Comparison of ENCODE assay signal across 15 mouse cellular contexts in genomic region chr5:53188608-53189007, GRCm38 (mm10). TPM values are rescaled to one million over a fixed set of nuclear protein-coding genes. Genes with fewer than 3 reads are reported as not detected.
DNase-seq lines count a peak whose midpoint lies in the region; ATAC-seq lines count a peak whose summit lies in the region.
"Had no signal": no experiment of that assay in that cellular context is flagged by ENCODE, and none has a peak within 500 bp of the region (broad histone marks: within the 10 kb centered on the region; RNA-seq: fewer than 3 reads in every experiment).

No protein-coding gene starts in this region.

- DNase-seq in spleen, postnatal 36 days (ENCODE audit: low spot score in 2 of 2) = peak; percentile 14 to 15
- DNase-seq in spleen, postnatal 4 days (ENCODE audit: low spot score in 2 of 2) = no peak
- no peak for DNase-seq in lung, adult 18-20 months
- no peak for DNase-seq in heart, adult 11 months
- no peak for DNase-seq in thymus, postnatal 4 days
- DNase-seq: adrenal gland, postnatal 25 days; B cell, adult 2 months; cerebellum, postnatal 10 days; embryo, embryonic 11 days; heart, postnatal 36 days had no signal

- peak; percentile 72 for ATAC-seq in common myeloid progenitor, adult 5-6 weeks (replicated peaks; ENCODE audit: low read depth, poor library complexity, severe bottlenecking)
- ATAC-seq in megakaryocyte progenitor cell, adult 5-6 weeks (replicated peaks; ENCODE audit: poor library complexity) = peak; percentile 73
- ATAC-seq: CD4-positive, CD25-positive, alpha-beta regulatory T cell, adult 4 months; forebrain, embryonic 14.5 days had no signal

RNA-seq across cellular contexts. Expression of gene Sel1l3, which starts 25.1 kb away (rescaled TPM):
- not detected in 2 replicates for total RNA-seq in common myeloid progenitor, adult 5-6 weeks (2017)
- not detected in 2 replicates for total RNA-seq in megakaryocyte progenitor cell, adult 5-6 weeks (2015)
- total RNA-seq in megakaryocyte progenitor cell, adult 5-6 weeks (2017) = 0.03 TPM in 1 of 2 replicates, not detected in the other
- total RNA-seq: MEL had no signal

Comparison
In these comparisons a context has a peak if more than half of its experiments do, and no peak if none do; other contexts are left out.
1. DNase-seq: peak in spleen, postnatal 36 days (2 of 2); none in spleen, postnatal 4 days (0 of 2), lung, adult 18-20 months (0 of 2), heart, adult 11 months (single experiment) and thymus, postnatal 4 days (single experiment).